In the genomic region with DNA sequence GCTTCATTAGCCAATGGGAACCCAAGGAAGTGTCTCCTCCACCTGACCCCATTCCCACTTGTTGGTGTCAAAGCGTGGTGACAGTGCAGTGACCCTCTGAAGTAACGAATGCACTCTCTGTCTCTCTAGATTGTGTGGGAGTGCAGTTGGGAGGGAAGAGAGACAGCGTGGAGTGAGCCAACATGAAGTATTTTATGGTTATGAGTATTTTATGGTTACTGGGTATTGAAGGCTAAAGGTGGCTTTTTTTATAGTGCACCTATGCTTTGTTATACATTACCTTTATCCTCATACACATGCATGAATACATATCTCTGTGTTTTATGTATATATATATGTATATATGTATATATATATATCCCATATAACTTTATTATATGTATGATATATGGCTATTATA, we compare ENCODE assay signal across 45 mouse cellular contexts. TPM values are rescaled to one million over a fixed set of nuclear protein-coding genes. Genes with fewer than 3 reads are reported as not detected.
"Had no signal": no experiment of that assay in that cellular context is flagged by ENCODE, and none has a peak within 500 bp of the region (broad histone marks: within the 10 kb centered on the region; RNA-seq: fewer than 3 reads in every experiment).

No protein-coding gene starts in this region.

- H3K36me3 ChIP-seq: heart, embryonic 10.5 days; heart, embryonic 12.5 days; heart, embryonic 13.5 days; heart, embryonic 15.5 days; hindbrain, embryonic 10.5 days; hindbrain, embryonic 12.5 days; hindbrain, embryonic 13.5 days; hindbrain, embryonic 15.5 days; kidney, embryonic 15.5 days had no signal

- H3K4me1 ChIP-seq: heart, embryonic 15.5 days; hindbrain, embryonic 15.5 days; kidney, embryonic 15.5 days had no signal

- H3K4me2 ChIP-seq: heart, embryonic 11.5 days; heart, embryonic 12.5 days; heart, embryonic 13.5 days; heart, embryonic 15.5 days; hindbrain, embryonic 12.5 days; hindbrain, embryonic 13.5 days; hindbrain, embryonic 14.5 days; hindbrain, embryonic 15.5 days; kidney, embryonic 15.5 days had no signal

- ATAC-seq: hindbrain, embryonic 16.5 days; hindbrain, postnatal 0 days; inflammation-experienced regulatory T-cells, adult 6 months had no signal

- H3K4me3 ChIP-seq: heart, adult 2 months; heart, embryonic 10.5 days; heart, embryonic 12.5 days; heart, embryonic 13.5 days; heart, embryonic 15.5 days; hindbrain, embryonic 10.5 days; hindbrain, embryonic 12.5 days; hindbrain, embryonic 13.5 days; hindbrain, embryonic 15.5 days; kidney, embryonic 15.5 days; layer of hippocampus, adult 2 months had no signal

- H3K27ac ChIP-seq: heart, adult 2 months; heart, embryonic 10.5 days; heart, embryonic 13.5 days; heart, embryonic 15.5 days; hindbrain, embryonic 10.5 days; hindbrain, embryonic 12.5 days; hindbrain, embryonic 13.5 days; hindbrain, embryonic 14.5 days; hindbrain, embryonic 15.5 days; hindbrain, postnatal 0 days; kidney, embryonic 15.5 days; kidney, postnatal 0 days; layer of hippocampus, adult 2 months had no signal

- H3K9me3 ChIP-seq: heart, embryonic 10.5 days; heart, embryonic 12.5 days; heart, embryonic 13.5 days; heart, embryonic 15.5 days; hindbrain, embryonic 10.5 days; hindbrain, embryonic 12.5 days; hindbrain, embryonic 13.5 days; hindbrain, embryonic 15.5 days; kidney, embryonic 15.5 days had no signal

- H3K9ac ChIP-seq: heart, embryonic 12.5 days; heart, embryonic 13.5 days; heart, embryonic 15.5 days; hindbrain, embryonic 12.5 days; hindbrain, embryonic 13.5 days; hindbrain, embryonic 14.5 days; hindbrain, embryonic 15.5 days; kidney, embryonic 15.5 days had no signal

- H3K27me3 ChIP-seq: heart, embryonic 15.5 days; hindbrain, embryonic 15.5 days; kidney, embryonic 15.5 days had no signal

- DNase-seq: heart, adult 2 months; heart, postnatal 10 days; heart, postnatal 14 days; heart, postnatal 36 days; heart, postnatal 4 days; kidney, adult 11 months; kidney, adult 18-20 months; kidney, adult 2 months; kidney, adult 8-10 months; kidney, adult 9 months; kidney, postnatal 10 days; kidney, postnatal 14 days; kidney, postnatal 25 days; kidney, postnatal 36 days; kidney, postnatal 4 days; layer of hippocampus, adult 9-11 months; layer of hippocampus, postnatal 36 days had no signal

RNA-seq across cellular contexts. Expression of a gene that starts 8.7 kb away (rescaled TPM):
- total RNA-seq: heart, adult 2 months; heart, postnatal 25 days; heart, postnatal 36 days; heart, postnatal 4 days; hematopoietic stem cell, adult 5-6 weeks; layer of hippocampus, adult 18-20 months; layer of hippocampus, adult 2 months; layer of hippocampus, adult 8-10 months; layer of hippocampus, postnatal 10 days; layer of hippocampus, postnatal 14 days; layer of hippocampus, postnatal 25 days; layer of hippocampus, postnatal 36 days; left cerebral cortex, adult 18-20 months had no signal
- polyA plus RNA-seq: heart, embryonic 10.5 days; heart, embryonic 12.5 days; heart, embryonic 13.5 days; heart, embryonic 14.5 days; hindbrain, embryonic 14.5 days; inflammation-experienced regulatory T-cells, adult 6 months; kidney, adult 2 months; kidney, embryonic 14.5 days; kidney, embryonic 15.5 days; kidney, embryonic 16.5 days; kidney, postnatal 0 days; large intestine, adult 2 months had no signal
